Mouse (Mus musculus) MN1 (cell line): ENCODE data around the gene Adam10.

ENCODE experiments used
- DNase-seq: peaks from one replicate; pipeline ENCODE4 v3.0.0-alpha.2; 2016; ENCODE audit warnings: low spot score

Gene Adam10

GRCm38 (mm10) chr9:70673656-70674055 lies 5.1 kb upstream of the Adam10 start:
- DNase-seq, result no peak

GRCm38 (mm10) chr9:70675117-70675516 lies 3.7 kb upstream of the Adam10 start:
- no peak for DNase-seq

- DNase-seq, result no peak
Measured at GRCm38 (mm10) chr9:70675961-70676360, 2.8 kb upstream of the Adam10 start.

- peak; percentile 57 for DNase-seq
Measured at GRCm38 (mm10) chr9:70679132-70680091, 615 bp downstream of the Adam10 start.

- DNase-seq, result no peak
Measured at GRCm38 (mm10) chr9:70682202-70682601, 3.4 kb downstream of the Adam10 start.

GRCm38 (mm10) chr9:70688301-70688968 lies 9.6 kb downstream of the Adam10 start:
- peak; percentile 11 for DNase-seq

- DNase-seq, result no peak
Measured at GRCm38 (mm10) chr9:70689926-70690325, 11.1 kb downstream of the Adam10 start.

- no peak for DNase-seq
Measured at GRCm38 (mm10) chr9:70690579-70690978, 11.8 kb downstream of the Adam10 start.

GRCm38 (mm10) chr9:70691772-70692693 lies 13.2 kb downstream of the Adam10 start:
- no peak for DNase-seq

- DNase-seq, result no peak
Measured at GRCm38 (mm10) chr9:70695723-70696122, 16.9 kb downstream of the Adam10 start.

GRCm38 (mm10) chr9:70698090-70698489 lies 19.3 kb downstream of the Adam10 start:
- no peak for DNase-seq

- no peak for DNase-seq
Measured at GRCm38 (mm10) chr9:70703597-70704203, 24.9 kb downstream of the Adam10 start.

- no peak for DNase-seq
Measured at GRCm38 (mm10) chr9:70706444-70706843, 27.6 kb downstream of the Adam10 start.

GRCm38 (mm10) chr9:70729544-70729943 lies 50.7 kb downstream of the Adam10 start:
- DNase-seq, result no peak

- DNase-seq, result no peak
Measured at GRCm38 (mm10) chr9:70731079-70731478, 52.3 kb downstream of the Adam10 start.

- no peak for DNase-seq
Measured at GRCm38 (mm10) chr9:70733208-70733607, 54.4 kb downstream of the Adam10 start.

- no peak for DNase-seq
Measured at GRCm38 (mm10) chr9:70739998-70740397, 61.2 kb downstream of the Adam10 start.

- no peak for DNase-seq
Measured at GRCm38 (mm10) chr9:70751504-70752222, 72.9 kb downstream of the Adam10 start.

- DNase-seq, result no peak
Measured at GRCm38 (mm10) chr9:70760974-70761373, 82.2 kb downstream of the Adam10 start.

GRCm38 (mm10) chr9:70775517-70775916 lies 96.7 kb downstream of the Adam10 start:
- DNase-seq, result no peak

GRCm38 (mm10) chr9:70782191-70782590 lies 103.4 kb downstream of the Adam10 start:
- no peak for DNase-seq
